Mouse (Mus musculus) MEL (cell line): Measurements from ENCODE around the gene Gm20605. TPM values are rescaled to one million over a fixed set of nuclear protein-coding genes. Genes with fewer than 3 reads are reported as not detected.

Source experiments
- DNase-seq: peaks from one replicate; pipeline ENCODE4 v3.0.0; 2011; ENCODE audit warnings: low read depth, low spot score
- H3K27ac ChIP-seq: 2 replicates; pipeline ENCODE4 v1.5.1; 2012; ENCODE audit warnings: low read depth, mild to moderate bottlenecking, control low read depth, low read length, moderate library complexity; ENCODE audit not compliant: control insufficient read depth
- H3K27me3 ChIP-seq, 2 experiments: fragments of 150-350 bp in 1 of 2; sonication (generic) in 1 of 2; 2 replicates each; pipeline ENCODE4 v1.6.1; 2012; ENCODE audit warnings: low read length in 2 of 2, mild to moderate bottlenecking in 2 of 2, improper control_type of control experiment in 1 of 2, moderate library complexity in 1 of 2; ENCODE audit not compliant: insufficient read depth in 2 of 2, control insufficient read depth in 1 of 2
- H3K36me3 ChIP-seq, 2 experiments: 2 replicates each; pipeline ENCODE4 v1.6.1; 2012 to 2014; ENCODE audit warnings: low read length in 2 of 2, improper control_type of control experiment in 1 of 2, inconsistent platforms in 1 of 2, mild to moderate bottlenecking in 1 of 2; ENCODE audit not compliant: insufficient read depth in 2 of 2, control insufficient read depth in 1 of 2
- H3K4me1 ChIP-seq, 2 experiments: fragments of 150-350 bp in 1 of 2; sonication (generic) in 1 of 2; 2 replicates each; pipeline ENCODE4 v1.6.1; 2012; ENCODE audit warnings: low read length in 2 of 2, improper control_type of control experiment in 1 of 2, mild to moderate bottlenecking in 1 of 2; ENCODE audit not compliant: insufficient read depth in 2 of 2, control insufficient read depth in 1 of 2
- H3K4me3 ChIP-seq, 2 experiments: fragments of 150-350 bp in 1 of 2; sonication (generic) in 1 of 2; 2 replicates each; pipeline ENCODE4 v1.5.1; 2012; ENCODE audit warnings: low read depth in 2 of 2, low read length in 2 of 2, mild to moderate bottlenecking in 2 of 2, moderate library complexity in 2 of 2, control low read depth in 1 of 2, improper control_type of control experiment in 1 of 2; ENCODE audit not compliant: control insufficient read depth in 1 of 2, insufficient read depth in 1 of 2
- H3K79me2 ChIP-seq: 2 replicates; pipeline ENCODE4 v1.6.1; 2012; ENCODE audit warnings: mild to moderate bottlenecking, low read length, moderate library complexity; ENCODE audit not compliant: control insufficient read depth, poor library complexity, insufficient read depth
- H3K9ac ChIP-seq: 2 replicates; pipeline ENCODE4 v1.6.1; 2012; ENCODE audit warnings: low read depth, mild to moderate bottlenecking, control low read depth, low read length, moderate library complexity; ENCODE audit not compliant: control insufficient read depth, poor library complexity, severe bottlenecking
- H3K9me3 ChIP-seq: fragments of 150-350 bp; sonication (generic); replicated peaks from 2 replicates; pipeline ENCODE4 v1.6.1; 2012; ENCODE audit warnings: mild to moderate bottlenecking, low read length, improper control_type of control experiment, moderate library complexity; ENCODE audit not compliant: insufficient read depth
- BHLHE40 ChIP-seq: IDR thresholded peaks from 2 replicates; pipeline ENCODE4 v1.6.1; 2012; ENCODE audit warnings: low read depth, mild to moderate bottlenecking, inconsistent platforms, low read length, improper control_type of control experiment, borderline replicate concordance
- CHD1 ChIP-seq: IDR thresholded peaks from 2 replicates; pipeline ENCODE4 v1.6.1; 2012; ENCODE audit warnings: low read depth, mild to moderate bottlenecking, inconsistent platforms, low read length, improper control_type of control experiment
- CHD2 ChIP-seq: IDR thresholded peaks from 2 replicates; pipeline ENCODE4 v1.6.1; 2011; ENCODE audit warnings: low read length, improper control_type of control experiment
- CTCF ChIP-seq, 3 experiments: IDR thresholded peaks in 2 of 3; conservative IDR thresholded peaks in 1 of 3; 2 replicates each; pipeline ENCODE4 v1.5.1; 2011 to 2012; ENCODE audit warnings: low read length in 3 of 3, low read depth in 2 of 3, mild to moderate bottlenecking in 2 of 3, improper control_type of control experiment in 1 of 3, inconsistent platforms in 1 of 3, mixed read lengths in 1 of 3, moderate library complexity in 1 of 3; ENCODE audit not compliant: control insufficient read depth in 1 of 3, insufficient read depth in 1 of 3, poor library complexity in 1 of 3, severe bottlenecking in 1 of 3
- E2F4 ChIP-seq: IDR thresholded peaks from 2 replicates; pipeline ENCODE4 v1.6.1; 2011; ENCODE audit warnings: low read depth, low read length, improper control_type of control experiment, borderline replicate concordance
- ELF1 ChIP-seq: IDR thresholded peaks from 2 replicates; pipeline ENCODE4 v1.6.1; 2014; ENCODE audit warnings: low read depth, mild to moderate bottlenecking, inconsistent platforms, low read length, improper control_type of control experiment, moderate library complexity
- EP300 ChIP-seq, 2 experiments: IDR thresholded peaks; 2 replicates each; pipeline ENCODE4 v1.6.1; 2011; ENCODE audit warnings: improper control_type of control experiment in 2 of 2, low read length in 2 of 2, low read depth in 1 of 2, mild to moderate bottlenecking in 1 of 2
- HCFC1 ChIP-seq: IDR thresholded peaks from 2 replicates; pipeline ENCODE4 v1.6.1; 2012; ENCODE audit warnings: low read depth, mild to moderate bottlenecking, inconsistent platforms, low read length, improper control_type of control experiment, moderate library complexity
- JUND ChIP-seq: IDR thresholded peaks from 2 replicates; pipeline ENCODE4 v1.6.1; 2011; ENCODE audit warnings: low read depth, mild to moderate bottlenecking, improper control_type of control experiment, low read length
- KAT2A ChIP-seq: conservative IDR thresholded peaks from 2 replicates; pipeline ENCODE4 v1.6.1; 2012; ENCODE audit warnings: low read depth, low read length, improper control_type of control experiment, inconsistent platforms
- MAFK ChIP-seq: IDR thresholded peaks from 2 replicates; pipeline ENCODE4 v1.6.1; 2011; ENCODE audit warnings: low read depth, mild to moderate bottlenecking, low read length, improper control_type of control experiment, borderline replicate concordance
- MAX ChIP-seq: IDR thresholded peaks from 2 replicates; pipeline ENCODE4 v1.6.1; 2011; ENCODE audit warnings: low read length, improper control_type of control experiment
- MAZ ChIP-seq: IDR thresholded peaks from 2 replicates; pipeline ENCODE4 v1.6.1; 2012; ENCODE audit warnings: low read depth, mild to moderate bottlenecking, inconsistent platforms, low read length, improper control_type of control experiment
- MEF2A ChIP-seq: IDR thresholded peaks from 2 replicates; pipeline ENCODE4 v1.6.1; 2014; ENCODE audit warnings: low read depth, mild to moderate bottlenecking, inconsistent platforms, low read length, improper control_type of control experiment; ENCODE audit not compliant: poor library complexity, insufficient replicate concordance, severe bottlenecking; ENCODE audit errors: extremely low read depth
- MXI1 ChIP-seq: IDR thresholded peaks from 2 replicates; pipeline ENCODE4 v1.6.1; 2011; ENCODE audit warnings: mild to moderate bottlenecking, low read depth, low read length, improper control_type of control experiment
- MYB ChIP-seq: IDR thresholded peaks from 2 replicates; pipeline ENCODE4 v1.6.1; 2011; ENCODE audit warnings: mild to moderate bottlenecking, low read depth, low read length, improper control_type of control experiment
- MYC ChIP-seq: IDR thresholded peaks from 2 replicates; pipeline ENCODE4 v1.6.1; 2011; ENCODE audit warnings: low read depth, mild to moderate bottlenecking, low read length, improper control_type of control experiment, moderate library complexity
- NELFE ChIP-seq: IDR thresholded peaks from 2 replicates; pipeline ENCODE4 v1.6.1; 2011; ENCODE audit warnings: low read depth, low read length, improper control_type of control experiment
- NRF1 ChIP-seq: IDR thresholded peaks from 2 replicates; pipeline ENCODE4 v1.6.1; 2014; ENCODE audit warnings: low read depth, mild to moderate bottlenecking, inconsistent platforms, low read length, improper control_type of control experiment, moderate library complexity; ENCODE audit not compliant: poor library complexity, insufficient read depth, severe bottlenecking
- POLR2A ChIP-seq, 2 experiments: IDR thresholded peaks; 2 replicates each; pipeline ENCODE4 v1.6.1; 2011 to 2012; ENCODE audit warnings: low read length in 2 of 2, mild to moderate bottlenecking in 2 of 2, control low read depth in 1 of 2, improper control_type of control experiment in 1 of 2, low read depth in 1 of 2, moderate library complexity in 1 of 2; ENCODE audit not compliant: control insufficient read depth in 1 of 2, insufficient read depth in 1 of 2, poor library complexity in 1 of 2
- POLR2AphosphoS2 ChIP-seq: IDR thresholded peaks from 2 replicates; pipeline ENCODE4 v1.6.1; 2011; ENCODE audit warnings: low read length, improper control_type of control experiment
- SIN3A ChIP-seq: IDR thresholded peaks from 2 replicates; pipeline ENCODE4 v1.6.1; 2012; ENCODE audit warnings: low read length, improper control_type of control experiment, inconsistent platforms
- TAL1 ChIP-seq: IDR thresholded peaks from 2 replicates; pipeline ENCODE4 v1.6.1; 2012; ENCODE audit warnings: mild to moderate bottlenecking, inconsistent platforms, low read length, moderate library complexity, mixed read lengths
- TBP ChIP-seq: IDR thresholded peaks from 2 replicates; pipeline ENCODE4 v1.8.0; 2011; ENCODE audit warnings: low read depth, low read length, improper control_type of control experiment
- TCF12 ChIP-seq: IDR thresholded peaks from 2 replicates; pipeline ENCODE4 v1.6.1; 2014; ENCODE audit warnings: low read depth, mild to moderate bottlenecking, inconsistent platforms, low read length, improper control_type of control experiment, moderate library complexity
- USF1 ChIP-seq: IDR thresholded peaks from 2 replicates; pipeline ENCODE4 v1.6.1; 2014; ENCODE audit warnings: low read depth, mild to moderate bottlenecking, inconsistent platforms, low read length, improper control_type of control experiment, moderate library complexity
- ZC3H11A ChIP-seq: IDR thresholded peaks from 2 replicates; pipeline ENCODE4 v1.6.1; 2012; ENCODE audit warnings: low read depth, mild to moderate bottlenecking, inconsistent platforms, low read length, improper control_type of control experiment
- polyA plus RNA-seq, 2 experiments: library from polyadenylated mRNA; stranded (reverse) in 1 of 2; unstranded in 1 of 2; fragments of >175 nt in 1 of 2; fragments of >200 nt in 1 of 2; gene quantifications; 2 replicates each; pipeline versions ENCODE4 v1.2.1 to v1.2.4; 2012; ENCODE audit warnings: low replicate concordance in 2 of 2, low read depth in 1 of 2; ENCODE audit not compliant: insufficient read length in 2 of 2, insufficient read depth in 1 of 2, missing spikeins in 1 of 2
- total RNA-seq: library from RNA; depleted of rRNA; stranded (reverse); fragments of 300-350 nt; gene quantifications from 2 replicates; pipeline ENCODE4 v1.2.3, GENCODE M21; 2012; rRNA removed

Gene Gm20605
- 2.4 and 2.5 TPM in 2 replicates for total RNA-seq
- 10 to 100 TPM in 1 of 2 experiments, not detected in 1; 12.7 TPM for polyA plus RNA-seq

GRCm38 (mm10) chr5:137628498-137629305 is at the start of gene Gm20605, which contains the start of the genes Fbxo24 and Lrch4:
TSS of gene Gm20605 (plus strand) at chr5:137629175.
TSS of gene Fbxo24 (minus strand) at chr5:137629002.
TSS of gene Lrch4 (plus strand) at chr5:137629121.
- peak; percentile 100 for DNase-seq
- Histone ChIP-seq H3K27ac (peak within 1 kb of the TSS; percentile 86), H3K27me3 (no peaks in the 10 kb centered on the region), H3K4me1 (peaks cover 6 to 42% of the 10 kb centered on the region in 2 experiments), H3K4me3 (peak within 1 kb of the TSS; percentile 81 to 90), H3K79me2 (peaks cover 28% of the 10 kb centered on the region), H3K9ac (peak within 1 kb of the TSS; percentile 86), H3K36me3 (peaks cover 0 to 36% of the 10 kb centered on the region in 2 experiments; a peak in 2 of 4 replicates)
- TF ChIP-seq ELF1 (peak; percentile 94), MEF2A (no peak), MAZ (peak; percentile 99), ZC3H11A (no peak), EP300 (IDR thresholded peaks at IDR 0.05; ENCODE audit: low read depth in 1 of 2, low read length in 2 of 2) (peak in 1 of 2 experiments; percentile 70; a peak in 2 of 4 replicates), TAL1 (no peak), CTCF (IDR thresholded peaks at IDR 0.05 in 2 of 3, conservative IDR thresholded peaks at IDR 0.05 in 1 of 3; ENCODE audit: control insufficient read depth in 1 of 3, insufficient read depth in 1 of 3, low read depth in 2 of 3, low read length in 3 of 3, poor library complexity in 1 of 3, severe bottlenecking in 1 of 3) (peak in 1 of 3 experiments; percentile 11; a peak in 1 of 6 replicates), CHD1 (no peak), NRF1 (no peak; the same call in 1 of the 2 replicates), E2F4 (peak; percentile 55; the same call in 1 of the 2 replicates), MYB (peak; percentile 73; the same call in 1 of the 2 replicates), MXI1 (no peak), USF1 (no peak; the same call in 1 of the 2 replicates), MAFK (no peak), TBP (peak; percentile 65), POLR2AphosphoS2 (peak; percentile 72), MYC (no peak), MAX (no peak; the same call in 1 of the 2 replicates), JUND (no peak), HCFC1 (peak; percentile 93), SIN3A (peak; percentile 89), NELFE (peak; percentile 86), KAT2A (peak; percentile 62), TCF12 (peak; percentile 80), CHD2 (peak; percentile 86), BHLHE40 (0 out of 2 replicates have a peak, but pooled peaks have one; percentile 45), POLR2A (IDR thresholded peaks at IDR 0.05; ENCODE audit: control insufficient read depth in 1 of 2, insufficient read depth in 1 of 2, low read depth in 1 of 2, low read length in 2 of 2, poor library complexity in 1 of 2) (peak; percentile 76 to 93)
- TF ChIP-seq, all 39 proteins: peak for 16
- no peaks in the 10 kb centered on the region for H3K9me3 ChIP-seq
